Comparison of ENCODE assay signal across 9 mouse cellular contexts in genomic region chr13:21917480-21917879, GRCm38 (mm10). TPM values are rescaled to one million over a fixed set of nuclear protein-coding genes. Genes with fewer than 3 reads are reported as not detected.
A peak's percentile ranks its signal among the peaks of the same experiment; 100 is the strongest.
DNase-seq lines count a peak whose midpoint lies in the region; ATAC-seq lines count a peak whose summit lies in the region.
"Had no signal": no experiment of that assay in that cellular context is flagged by ENCODE, and none has a peak within 500 bp of the region (broad histone marks: within the 10 kb centered on the region; RNA-seq: fewer than 3 reads in every experiment).

No protein-coding gene starts in this region.

- no peak overlapping the region for H3K9ac ChIP-seq in lung, embryonic 15.5 days
- H3K9ac ChIP-seq in embryonic facial prominence, embryonic 15.5 days = no peak overlapping the region
- peak overlapping the region; percentile 25; the same call in 1 of the 2 replicates for H3K9ac ChIP-seq in intestine, embryonic 16.5 days (ENCODE audit: low read depth, low read length)
- H3K9ac ChIP-seq in neural tube, embryonic 14.5 days (replicated peaks; ENCODE audit: low read depth, low read length) = no peak overlapping the region

- DNase-seq in lung, postnatal 25 days (ENCODE audit: low spot score) = no peak
- no peak for DNase-seq in layer of hippocampus, adult 9-10 months (ENCODE audit: low spot score)
- DNase-seq in T-cell, adult 2 months (ENCODE audit: low spot score) = no peak
- DNase-seq in right cerebral cortex, adult 18-20 months = no peak
- DNase-seq: cerebellum, adult 2 months had no signal

- ATAC-seq in lung, embryonic 15.5 days (ENCODE audit: borderline replicate concordance, extremely low read depth, low FRiP score, low TSS enrichment) = no peak
- ATAC-seq in embryonic facial prominence, embryonic 15.5 days (ENCODE audit: insufficient number of reproducible peaks, low FRiP score, low TSS enrichment, low read depth) = no peak
- ATAC-seq in intestine, embryonic 16.5 days = no peak
- no peak for ATAC-seq in neural tube, embryonic 14.5 days (ENCODE audit: low read depth)

- H3K4me3 ChIP-seq in lung, embryonic 15.5 days = peak overlapping the region; percentile 45
- H3K4me3 ChIP-seq in embryonic facial prominence, embryonic 15.5 days (replicated peaks) = peak overlapping the region; percentile 48
- peak overlapping the region; percentile 49 for H3K4me3 ChIP-seq in intestine, embryonic 16.5 days (ENCODE audit: low read length)
- H3K4me3 ChIP-seq in neural tube, embryonic 14.5 days (ENCODE audit: low read depth, low read length) = no peak overlapping the region

- peaks cover 14% of the 10 kb centered on the region for H3K4me1 ChIP-seq in lung, embryonic 15.5 days
- H3K4me1 ChIP-seq in embryonic facial prominence, embryonic 15.5 days = no peaks in the 10 kb centered on the region
- peaks cover 3% of the 10 kb centered on the region; the same call in 1 of the 2 replicates for H3K4me1 ChIP-seq in intestine, embryonic 16.5 days (ENCODE audit: control insufficient read depth, insufficient read depth, low read length)
- H3K4me1 ChIP-seq in neural tube, embryonic 14.5 days (ENCODE audit: control insufficient read depth, insufficient read depth, low read length) = 0 out of 2 replicates have a peak, but pooled peaks cover 3% of the 10 kb centered on the region

- H3K36me3 ChIP-seq in lung, embryonic 15.5 days = no peaks in the 10 kb centered on the region
- no peaks in the 10 kb centered on the region for H3K36me3 ChIP-seq in embryonic facial prominence, embryonic 15.5 days
- H3K36me3 ChIP-seq in intestine, embryonic 16.5 days (ENCODE audit: control insufficient read depth, insufficient read depth, low read length) = no peaks in the 10 kb centered on the region
- H3K36me3 ChIP-seq in neural tube, embryonic 14.5 days (ENCODE audit: control insufficient read depth, insufficient read depth, low read length) = no peaks in the 10 kb centered on the region

- H3K9me3 ChIP-seq in lung, embryonic 15.5 days = no peaks in the 10 kb centered on the region
- H3K9me3 ChIP-seq in embryonic facial prominence, embryonic 15.5 days (replicated peaks) = no peaks in the 10 kb centered on the region
- H3K9me3 ChIP-seq in intestine, embryonic 16.5 days (ENCODE audit: control insufficient read depth, low read length) = no peaks in the 10 kb centered on the region
- H3K9me3 ChIP-seq in neural tube, embryonic 14.5 days (ENCODE audit: control insufficient read depth, low read length) = no peaks in the 10 kb centered on the region

- 3% methylated on average over 11 of the region's 11 CpGs for WGBS in lung, embryonic 15.5 days
- 3% methylated on average over 11 of the region's 11 CpGs for WGBS in embryonic facial prominence, embryonic 15.5 days
- WGBS in intestine, embryonic 16.5 days = 4% methylated on average over 11 of the region's 11 CpGs
- 3% methylated on average over 11 of the region's 11 CpGs for WGBS in neural tube, embryonic 14.5 days

- peaks cover 12% of the 10 kb centered on the region for H3K27me3 ChIP-seq in lung, embryonic 15.5 days
- H3K27me3 ChIP-seq in embryonic facial prominence, embryonic 15.5 days = peaks cover 15% of the 10 kb centered on the region
- no peaks in the 10 kb centered on the region for H3K27me3 ChIP-seq in intestine, embryonic 16.5 days (replicated peaks; ENCODE audit: control insufficient read depth, insufficient read depth, low read length)
- peaks cover 26% of the 10 kb centered on the region for H3K27me3 ChIP-seq in neural tube, embryonic 14.5 days (ENCODE audit: control insufficient read depth, insufficient read depth, low read length)

- peak overlapping the region; percentile 81 for H3K4me2 ChIP-seq in lung, embryonic 15.5 days
- peak overlapping the region; percentile 71 for H3K4me2 ChIP-seq in embryonic facial prominence, embryonic 15.5 days (replicated peaks)
- peak overlapping the region; percentile 61 for H3K4me2 ChIP-seq in intestine, embryonic 16.5 days (ENCODE audit: low read depth, low read length)
- peak overlapping the region; percentile 54; the same call in 1 of the 2 replicates for H3K4me2 ChIP-seq in neural tube, embryonic 14.5 days (ENCODE audit: low read depth, low read length)

- no peak overlapping the region for H3K27ac ChIP-seq in lung, embryonic 15.5 days
- H3K27ac ChIP-seq in embryonic facial prominence, embryonic 15.5 days (replicated peaks) = no peak overlapping the region
- no peak overlapping the region for H3K27ac ChIP-seq in intestine, embryonic 16.5 days (ENCODE audit: low read length)
- no peak overlapping the region for H3K27ac ChIP-seq in neural tube, embryonic 14.5 days (ENCODE audit: low read depth, low read length)

RNA-seq across cellular contexts. Expression of gene Zfp184, which starts 27.4 kb away (rescaled TPM):
- 11.6 and 13.3 TPM in 2 replicates for polyA plus RNA-seq in lung, embryonic 15.5 days (2015; fragmentation: Nextera tagmentation; extraction: Ambion mirVana)
- 7.7 and 9.0 TPM in 2 replicates for polyA plus RNA-seq in embryonic facial prominence, embryonic 15.5 days (2015; fragmentation: Nextera tagmentation; extraction: Ambion mirVana)
- 4.4 and 4.7 TPM in 2 replicates for polyA plus RNA-seq in intestine, embryonic 16.5 days (2015; fragmentation: Nextera tagmentation; extraction: Ambion mirVana)
- 16.4 and 17.1 TPM in 2 replicates for polyA plus RNA-seq in neural tube, embryonic 14.5 days (2014; fragmentation: Nextera tagmentation; extraction: Ambion mirVana)
